Comparison of ENCODE assay signal across 16 mouse cellular contexts in the genomic region with DNA sequence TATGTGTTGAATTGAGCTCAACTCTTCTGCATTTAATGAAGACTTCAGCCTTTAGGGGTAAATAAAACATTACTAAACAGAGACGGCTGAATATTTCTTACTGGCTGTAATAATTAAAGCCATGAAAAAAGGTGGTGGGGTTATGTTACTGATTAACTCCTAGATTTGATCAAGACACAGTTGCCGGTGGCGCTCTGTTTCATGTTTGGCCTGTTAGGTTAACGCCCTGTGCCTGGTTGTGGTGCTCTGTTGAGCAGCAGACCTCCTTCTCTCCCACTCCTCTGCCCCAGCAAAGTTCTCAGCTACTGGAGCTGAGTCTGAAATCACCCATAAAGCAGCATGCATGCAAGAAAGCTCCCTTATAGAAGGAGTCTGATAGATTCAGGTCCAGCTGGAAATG.
A peak's percentile ranks its signal among the peaks of the same experiment; 100 is the strongest.
DNase-seq lines count a peak whose midpoint lies in the region; ATAC-seq and TF ChIP-seq lines count a peak whose summit lies in the region.
"Had no signal": no experiment of that assay in that cellular context is flagged by ENCODE, and none has a peak within 500 bp of the region (broad histone marks: within the 10 kb centered on the region; RNA-seq: fewer than 3 reads in every experiment).

No protein-coding gene starts in this region.

- H3K36me3 ChIP-seq in heart, postnatal 0 days (replicated peaks; ENCODE audit: control insufficient read depth, insufficient read depth, low read length) = peaks cover 17% of the 10 kb centered on the region; the same call in 1 of the 2 replicates
- no peaks in the 10 kb centered on the region for H3K36me3 ChIP-seq in heart, embryonic 11.5 days (ENCODE audit: control insufficient read depth, insufficient read depth, low read length)
- peaks cover 6% of the 10 kb centered on the region for H3K36me3 ChIP-seq in kidney, embryonic 15.5 days
- peaks cover 16% of the 10 kb centered on the region; the same call in 1 of the 2 replicates for H3K36me3 ChIP-seq in limb, embryonic 15.5 days
- H3K36me3 ChIP-seq: midbrain, embryonic 15.5 days; neural tube, embryonic 15.5 days had no signal

- TF ChIP-seq EP300 in heart, postnatal 0 days (IDR thresholded peaks at IDR 0.05; ENCODE audit: low read depth) = no peak

- no peak for TF ChIP-seq CTCF in heart, postnatal 0 days (IDR thresholded peaks at IDR 0.05; ENCODE audit: low read depth)
- no peak for TF ChIP-seq CTCF in embryonic fibroblast, embryonic 13.5 days (IDR thresholded peaks at IDR 0.05; ENCODE audit: borderline replicate concordance, insufficient read depth, low read length)

- H3K27me3 ChIP-seq in heart, postnatal 0 days (ENCODE audit: control insufficient read depth, insufficient read depth, low read length) = no peaks in the 10 kb centered on the region
- peaks cover 3% of the 10 kb centered on the region for H3K27me3 ChIP-seq in heart, embryonic 11.5 days (ENCODE audit: control insufficient read depth, insufficient read depth, low read length)
- no peaks in the 10 kb centered on the region for H3K27me3 ChIP-seq in kidney, embryonic 15.5 days
- H3K27me3 ChIP-seq in limb, embryonic 15.5 days = no peaks in the 10 kb centered on the region

- WGBS in heart, postnatal 0 days = 90% methylated on average over 4 of the region's 4 CpGs
- 87% methylated on average over 4 of the region's 4 CpGs for WGBS in heart, embryonic 11.5 days (ENCODE audit: insufficient replicate concordance)
- WGBS in kidney, embryonic 15.5 days = 49% methylated on average over 4 of the region's 4 CpGs
- 33% methylated on average over 4 of the region's 4 CpGs for WGBS in limb, embryonic 15.5 days

- intact Hi-C loops in left cerebral cortex, postnatal 36 days (cut with DNase I) = no loop called here

- TF ChIP-seq POLR2A in embryonic fibroblast, embryonic 13.5 days (IDR thresholded peaks at IDR 0.05; ENCODE audit: low read depth, low read length) = no peak

- DNase-seq in heart, postnatal 0 days (ENCODE audit: low spot score) = no peak
- DNase-seq in cerebellum, adult 18-20 months = no peak
- DNase-seq in urinary bladder, adult 18-20 months (ENCODE audit: low spot score in 2 of 2) = no peak
- DNase-seq in left cerebral cortex, postnatal 36 days (ENCODE audit: low spot score in 2 of 2) = no peak
- DNase-seq: cerebellum, postnatal 36 days; heart, postnatal 10 days; lung, postnatal 10 days; right cerebral cortex, postnatal 25 days had no signal

- H3K9me3 ChIP-seq in heart, postnatal 0 days (replicated peaks; ENCODE audit: control insufficient read depth, low read length) = no peaks in the 10 kb centered on the region
- H3K9me3 ChIP-seq in heart, embryonic 11.5 days (replicated peaks; ENCODE audit: control insufficient read depth, low read length) = no peaks in the 10 kb centered on the region
- H3K9me3 ChIP-seq in kidney, embryonic 15.5 days (replicated peaks) = no peaks in the 10 kb centered on the region
- H3K9me3 ChIP-seq in limb, embryonic 15.5 days = no peaks in the 10 kb centered on the region
- H3K9me3 ChIP-seq: midbrain, embryonic 15.5 days; neural tube, embryonic 15.5 days had no signal

- no peak overlapping the region for H3K4me2 ChIP-seq in heart, postnatal 0 days (ENCODE audit: low read depth, low read length)
- no peak overlapping the region for H3K4me2 ChIP-seq in heart, embryonic 11.5 days
- 0 out of 2 replicates have a peak overlapping the region, but pooled peaks have one; percentile 3 for H3K4me2 ChIP-seq in kidney, embryonic 15.5 days
- no peak overlapping the region for H3K4me2 ChIP-seq in limb, embryonic 15.5 days
- H3K4me2 ChIP-seq: midbrain, embryonic 15.5 days; neural tube, embryonic 15.5 days had no signal

- H3K4me3 ChIP-seq in heart, postnatal 0 days (ENCODE audit: low read depth, low read length) = no peak overlapping the region
- no peak overlapping the region for H3K4me3 ChIP-seq in heart, embryonic 11.5 days (ENCODE audit: low read depth, low read length)
- H3K4me3 ChIP-seq in embryonic fibroblast, embryonic 13.5 days (ENCODE audit: insufficient read depth, low read length) = no peak overlapping the region
- no peak overlapping the region for H3K4me3 ChIP-seq in kidney, embryonic 15.5 days (replicated peaks)
- H3K4me3 ChIP-seq in limb, embryonic 15.5 days = no peak overlapping the region
- H3K4me3 ChIP-seq: midbrain, embryonic 15.5 days; neural tube, embryonic 15.5 days had no signal

- H3K27ac ChIP-seq in heart, postnatal 0 days (ENCODE audit: low read depth) = peak overlapping the region; percentile 61; the same call in 1 of the 2 replicates
- H3K27ac ChIP-seq in heart, embryonic 11.5 days (ENCODE audit: low read depth, low read length) = no peak overlapping the region
- H3K27ac ChIP-seq in embryonic fibroblast, embryonic 13.5 days (ENCODE audit: insufficient read depth, low read length) = peak overlapping the region; percentile 51
- peak overlapping the region; percentile 85 for H3K27ac ChIP-seq in kidney, embryonic 15.5 days
- peak overlapping the region; percentile 67 for H3K27ac ChIP-seq in limb, embryonic 15.5 days
- H3K27ac ChIP-seq: midbrain, embryonic 15.5 days; neural tube, embryonic 15.5 days had no signal

- ATAC-seq in heart, postnatal 0 days (ENCODE audit: insufficient read depth, low read depth) = no peak
- no peak for ATAC-seq in heart, embryonic 11.5 days (replicated peaks; ENCODE audit: insufficient number of reproducible peaks, low FRiP score, low TSS enrichment)
- ATAC-seq in kidney, embryonic 15.5 days (replicated peaks; ENCODE audit: low FRiP score) = peak; percentile 60
- no peak for ATAC-seq in limb, embryonic 15.5 days (ENCODE audit: insufficient number of reproducible peaks, low FRiP score, low TSS enrichment, low read depth)
- ATAC-seq: CD4-positive, CD25-positive, alpha-beta regulatory T cell, adult 4 months; inflammation-experienced regulatory T-cells, adult 6 months; midbrain, embryonic 15.5 days had no signal

- H3K9ac ChIP-seq in heart, postnatal 0 days (replicated peaks; ENCODE audit: low read depth, low read length) = no peak overlapping the region
- H3K9ac ChIP-seq in heart, embryonic 11.5 days (ENCODE audit: low read depth, low read length) = no peak overlapping the region
- H3K9ac ChIP-seq in kidney, embryonic 15.5 days = no peak overlapping the region
- no peak overlapping the region for H3K9ac ChIP-seq in limb, embryonic 15.5 days
- H3K9ac ChIP-seq: midbrain, embryonic 15.5 days; neural tube, embryonic 15.5 days had no signal

- peaks cover 33% of the 10 kb centered on the region for H3K4me1 ChIP-seq in heart, postnatal 0 days (ENCODE audit: control insufficient read depth, insufficient read depth)
- H3K4me1 ChIP-seq in heart, embryonic 11.5 days (ENCODE audit: control insufficient read depth, insufficient read depth, low read length) = peaks cover 32% of the 10 kb centered on the region
- peaks cover 30% of the 10 kb centered on the region for H3K4me1 ChIP-seq in embryonic fibroblast, embryonic 13.5 days (ENCODE audit: control insufficient read depth, insufficient read depth, low read length)
- peaks cover 75% of the 10 kb centered on the region for H3K4me1 ChIP-seq in kidney, embryonic 15.5 days
- H3K4me1 ChIP-seq in limb, embryonic 15.5 days = peaks cover 64% of the 10 kb centered on the region
